Comparison of ENCODE assay signal across 8 mouse cellular contexts in genomic region chr14:72603194-72603521, GRCm38 (mm10).
DNase-seq lines count a peak whose midpoint lies in the region; ATAC-seq and TF ChIP-seq lines count a peak whose summit lies in the region.

No protein-coding gene starts in this region.

- no peak for TF ChIP-seq CTCF in kidney, adult 2 months (conservative IDR thresholded peaks at IDR 0.05; ENCODE audit: insufficient read depth, insufficient read length, low read depth, low read length)
- TF ChIP-seq CTCF in bone marrow macrophage, adult 2 months (IDR thresholded peaks at IDR 0.05; ENCODE audit: low read depth, low read length), result no peak

- H3K36me3 ChIP-seq in kidney, adult 2 months (ENCODE audit: control insufficient read depth, insufficient read depth, low read length), result no peaks in the 10 kb centered on the region
- H3K36me3 ChIP-seq in hindbrain, embryonic 13.5 days, result no peaks in the 10 kb centered on the region; the same call in 1 of the 2 replicates
- no peaks in the 10 kb centered on the region for H3K36me3 ChIP-seq in midbrain, embryonic 13.5 days

- H3K9ac ChIP-seq in hindbrain, embryonic 13.5 days, result peak overlapping the region; percentile 77
- peak overlapping the region; percentile 74 for H3K9ac ChIP-seq in midbrain, embryonic 13.5 days (replicated peaks)

- H3K4me2 ChIP-seq in hindbrain, embryonic 13.5 days, result peak overlapping the region; percentile 87
- peak overlapping the region; percentile 77 for H3K4me2 ChIP-seq in midbrain, embryonic 13.5 days (replicated peaks)

- TF ChIP-seq POLR2A in kidney, adult 2 months (IDR thresholded peaks at IDR 0.05; ENCODE audit: low read depth, low read length), result no peak
- TF ChIP-seq POLR2A in bone marrow macrophage, adult 2 months (IDR thresholded peaks at IDR 0.05; ENCODE audit: borderline replicate concordance, low read depth, low read length), result no peak

- DNase-seq in kidney, adult 2 months, result no peak
- DNase-seq in kidney, postnatal 4 days, result no peak
- no peak for DNase-seq in thymus, postnatal 14 days
- no peak for DNase-seq in adrenal gland, postnatal 10 days
- no peak for DNase-seq in gastrocnemius, postnatal 14 days

- H3K27me3 ChIP-seq in kidney, adult 2 months (replicated peaks; ENCODE audit: control insufficient read depth, insufficient read depth, low read length), result no peaks in the 10 kb centered on the region
- H3K27me3 ChIP-seq in hindbrain, embryonic 13.5 days, result no peaks in the 10 kb centered on the region
- no peaks in the 10 kb centered on the region for H3K27me3 ChIP-seq in midbrain, embryonic 13.5 days

- ATAC-seq in hindbrain, embryonic 13.5 days (ENCODE audit: low FRiP score), result no peak; the same call in 1 of the 2 replicates
- peak; percentile 45; the same call in 1 of the 2 replicates for ATAC-seq in midbrain, embryonic 13.5 days

- WGBS in kidney, adult 2 months, result 2% methylated on average over 8 of the region's 8 CpGs
- 2% methylated on average over 8 of the region's 8 CpGs for WGBS in hindbrain, embryonic 13.5 days
- WGBS in midbrain, embryonic 13.5 days, result 3% methylated on average over 8 of the region's 8 CpGs

- H3K4me1 ChIP-seq in kidney, adult 2 months (ENCODE audit: control insufficient read depth, insufficient read depth, low read length), result peaks cover 10% of the 10 kb centered on the region
- H3K4me1 ChIP-seq in bone marrow macrophage, adult 2 months (ENCODE audit: control insufficient read depth, insufficient read depth, low read length), result peaks cover 20% of the 10 kb centered on the region
- peaks cover 24% of the 10 kb centered on the region for H3K4me1 ChIP-seq in hindbrain, embryonic 13.5 days (replicated peaks)
- H3K4me1 ChIP-seq in midbrain, embryonic 13.5 days (replicated peaks), result peaks cover 24% of the 10 kb centered on the region

- intact Hi-C loops in gastrocnemius, postnatal 14 days (cut with DNase I; ENCODE audit: low total_unique reads), result no loop called here

- H3K4me3 ChIP-seq in kidney, adult 2 months (ENCODE audit: insufficient read depth, low read depth, low read length), result peak overlapping the region; percentile 90
- peak overlapping the region; percentile 63 for H3K4me3 ChIP-seq in bone marrow macrophage, adult 2 months (ENCODE audit: insufficient read depth, low read length)
- H3K4me3 ChIP-seq in hindbrain, embryonic 13.5 days, result peak overlapping the region; percentile 54
- H3K4me3 ChIP-seq in midbrain, embryonic 13.5 days (replicated peaks), result peak overlapping the region; percentile 61

- no peaks in the 10 kb centered on the region for H3K9me3 ChIP-seq in hindbrain, embryonic 13.5 days
- no peaks in the 10 kb centered on the region for H3K9me3 ChIP-seq in midbrain, embryonic 13.5 days

- peak overlapping the region; percentile 84 for H3K27ac ChIP-seq in kidney, adult 2 months (ENCODE audit: insufficient read depth, low read depth, low read length)
- peak overlapping the region; percentile 93 for H3K27ac ChIP-seq in bone marrow macrophage, adult 2 months (ENCODE audit: insufficient read depth, low read depth, low read length)
- peak overlapping the region; percentile 92 for H3K27ac ChIP-seq in hindbrain, embryonic 13.5 days
- H3K27ac ChIP-seq in midbrain, embryonic 13.5 days, result peak overlapping the region; percentile 86
